Mouse (Mus musculus): ENCODE data around the gene Pdcl3. TPM values are rescaled to one million over a fixed set of nuclear protein-coding genes. Genes with fewer than 3 reads are reported as not detected.
A peak's percentile ranks its signal among the peaks of the same experiment; 100 is the strongest.

Gene Pdcl3
- polyA plus RNA-seq, 1 experiment from 2014 or later: 143 TPM

- ATAC-seq (ENCODE audit: low FRiP score, low TSS enrichment) (peak; percentile 43), DNase-seq (peak; percentile 93)
- no peaks in the 10 kb centered on the region for H3K9me3 ChIP-seq (ENCODE audit: control insufficient read depth, low read length)
- no peaks in the 10 kb centered on the region for H3K36me3 ChIP-seq (ENCODE audit: control insufficient read depth, insufficient read depth, low read length)
- no peaks in the 10 kb centered on the region for H3K27me3 ChIP-seq (ENCODE audit: control insufficient read depth, insufficient read depth, low read length)
- H3K27ac ChIP-seq (replicated peaks; ENCODE audit: low read depth, low read length): no peak overlapping the region
- H3K4me3 ChIP-seq (replicated peaks; ENCODE audit: low read depth, low read length): no peak overlapping the region
- WGBS: 27% methylated on average over 12 of the region's 12 CpGs
- H3K4me2 ChIP-seq (ENCODE audit: low read length): no peak overlapping the region
- no peak overlapping the region for H3K9ac ChIP-seq (replicated peaks; ENCODE audit: low read length)
- H3K4me1 ChIP-seq (ENCODE audit: control insufficient read depth, insufficient read depth, low read length): no peaks in the 10 kb centered on the region
Measured at GRCm38 (mm10) chr1:39010583-39011021, 25.2 kb downstream of the Pdcl3 start.

GRCm38 (mm10) chr1:39012576-39012975 is 27.2 kb downstream of the Pdcl3 start:
- Histone ChIP-seq H3K27ac (replicated peaks; ENCODE audit: low read depth, low read length) (no peak overlapping the region), H3K9ac (replicated peaks; ENCODE audit: low read length) (no peak overlapping the region), H3K27me3 (ENCODE audit: control insufficient read depth, insufficient read depth, low read length) (no peaks in the 10 kb centered on the region), H3K4me1 (ENCODE audit: control insufficient read depth, insufficient read depth, low read length) (no peaks in the 10 kb centered on the region), H3K4me2 (ENCODE audit: low read length) (no peak overlapping the region), H3K9me3 (ENCODE audit: control insufficient read depth, low read length) (no peaks in the 10 kb centered on the region), H3K4me3 (replicated peaks; ENCODE audit: low read depth, low read length) (no peak overlapping the region), H3K36me3 (ENCODE audit: control insufficient read depth, insufficient read depth, low read length) (no peaks in the 10 kb centered on the region)
- no peak for ATAC-seq (ENCODE audit: low FRiP score, low TSS enrichment)
- no peak for DNase-seq
- 84% methylated on average over 13 of the region's 13 CpGs for WGBS

GRCm38 (mm10) chr1:39013843-39014242 is 28.4 kb downstream of the Pdcl3 start:
- Histone ChIP-seq H3K36me3 (ENCODE audit: control insufficient read depth, insufficient read depth, low read length) (no peaks in the 10 kb centered on the region), H3K4me3 (replicated peaks; ENCODE audit: low read depth, low read length) (no peak overlapping the region), H3K4me1 (ENCODE audit: control insufficient read depth, insufficient read depth, low read length) (no peaks in the 10 kb centered on the region), H3K27me3 (ENCODE audit: control insufficient read depth, insufficient read depth, low read length) (no peaks in the 10 kb centered on the region), H3K9me3 (ENCODE audit: control insufficient read depth, low read length) (no peaks in the 10 kb centered on the region), H3K4me2 (ENCODE audit: low read length) (no peak overlapping the region), H3K9ac (replicated peaks; ENCODE audit: low read length) (no peak overlapping the region), H3K27ac (replicated peaks; ENCODE audit: low read depth, low read length) (no peak overlapping the region)
- WGBS: 88% methylated on average over 6 of the region's 6 CpGs
- no peak for ATAC-seq (ENCODE audit: low FRiP score, low TSS enrichment)
- DNase-seq: no peak

GRCm38 (mm10) chr1:39015529-39015928 is 30.1 kb downstream of the Pdcl3 start:
- no peak for DNase-seq
- WGBS: 93% methylated on average over 10 of the region's 10 CpGs
- H3K27ac ChIP-seq (replicated peaks; ENCODE audit: low read depth, low read length): no peak overlapping the region
- H3K4me1 ChIP-seq (ENCODE audit: control insufficient read depth, insufficient read depth, low read length): no peaks in the 10 kb centered on the region
- H3K27me3 ChIP-seq (ENCODE audit: control insufficient read depth, insufficient read depth, low read length): no peaks in the 10 kb centered on the region
- H3K36me3 ChIP-seq (ENCODE audit: control insufficient read depth, insufficient read depth, low read length): no peaks in the 10 kb centered on the region
- no peaks in the 10 kb centered on the region for H3K9me3 ChIP-seq (ENCODE audit: control insufficient read depth, low read length)
- no peak overlapping the region for H3K9ac ChIP-seq (replicated peaks; ENCODE audit: low read length)
- no peak overlapping the region for H3K4me3 ChIP-seq (replicated peaks; ENCODE audit: low read depth, low read length)
- no peak for ATAC-seq (ENCODE audit: low FRiP score, low TSS enrichment)
- H3K4me2 ChIP-seq (ENCODE audit: low read length): no peak overlapping the region

- 80% methylated on average over 4 of the region's 4 CpGs for WGBS
- Histone ChIP-seq H3K9me3 (ENCODE audit: control insufficient read depth, low read length) (no peaks in the 10 kb centered on the region), H3K27me3 (ENCODE audit: control insufficient read depth, insufficient read depth, low read length) (no peaks in the 10 kb centered on the region), H3K36me3 (ENCODE audit: control insufficient read depth, insufficient read depth, low read length) (no peaks in the 10 kb centered on the region), H3K4me2 (ENCODE audit: low read length) (no peak overlapping the region), H3K4me1 (ENCODE audit: control insufficient read depth, insufficient read depth, low read length) (no peaks in the 10 kb centered on the region), H3K4me3 (replicated peaks; ENCODE audit: low read depth, low read length) (no peak overlapping the region), H3K27ac (replicated peaks; ENCODE audit: low read depth, low read length) (no peak overlapping the region), H3K9ac (replicated peaks; ENCODE audit: low read length) (no peak overlapping the region)
- no peak for ATAC-seq (ENCODE audit: low FRiP score, low TSS enrichment)
- DNase-seq: no peak
Measured at GRCm38 (mm10) chr1:39017871-39018270, 32.5 kb downstream of the Pdcl3 start.

GRCm38 (mm10) chr1:39025142-39025541 is 39.7 kb downstream of the Pdcl3 start:
- no peaks in the 10 kb centered on the region for H3K36me3 ChIP-seq (ENCODE audit: control insufficient read depth, insufficient read depth, low read length)
- 8% methylated on average over 7 of the region's 7 CpGs for WGBS
- H3K4me1 ChIP-seq (ENCODE audit: control insufficient read depth, insufficient read depth, low read length): peaks cover 11% of the 10 kb centered on the region; the same call in 1 of the 2 replicates
- H3K4me2 ChIP-seq (ENCODE audit: low read length): peak overlapping the region; percentile 24
- no peaks in the 10 kb centered on the region for H3K27me3 ChIP-seq (ENCODE audit: control insufficient read depth, insufficient read depth, low read length)
- ATAC-seq (ENCODE audit: low FRiP score, low TSS enrichment) (no peak; the same call in 1 of the 2 replicates), DNase-seq (peak; percentile 42)
- no peaks in the 10 kb centered on the region for H3K9me3 ChIP-seq (ENCODE audit: control insufficient read depth, low read length)
- H3K9ac ChIP-seq (replicated peaks; ENCODE audit: low read length): no peak overlapping the region; the same call in 1 of the 2 replicates
- no peak overlapping the region for H3K4me3 ChIP-seq (replicated peaks; ENCODE audit: low read depth, low read length)
- H3K27ac ChIP-seq (replicated peaks; ENCODE audit: low read depth, low read length): no peak overlapping the region

- no peak for ATAC-seq (ENCODE audit: low FRiP score, low TSS enrichment)
- H3K27ac ChIP-seq (replicated peaks; ENCODE audit: low read depth, low read length): no peak overlapping the region
Measured at GRCm38 (mm10) chr1:39025840-39026239, 40.4 kb downstream of the Pdcl3 start.

GRCm38 (mm10) chr1:39029176-39029575 is 43.8 kb downstream of the Pdcl3 start:
- peak; percentile 37 for DNase-seq
- peaks cover 11% of the 10 kb centered on the region; the same call in 1 of the 2 replicates for H3K4me1 ChIP-seq (ENCODE audit: control insufficient read depth, insufficient read depth, low read length)
- H3K9me3 ChIP-seq (ENCODE audit: control insufficient read depth, low read length): no peaks in the 10 kb centered on the region
- H3K9ac ChIP-seq (replicated peaks; ENCODE audit: low read length): no peak overlapping the region
- WGBS: 87% methylated on average over 7 of the region's 7 CpGs
- H3K27me3 ChIP-seq (ENCODE audit: control insufficient read depth, insufficient read depth, low read length): no peaks in the 10 kb centered on the region
- no peak overlapping the region for H3K4me3 ChIP-seq (replicated peaks; ENCODE audit: low read depth, low read length)
- ATAC-seq (ENCODE audit: low FRiP score, low TSS enrichment): no peak
- no peak overlapping the region for H3K27ac ChIP-seq (replicated peaks; ENCODE audit: low read depth, low read length)
- H3K36me3 ChIP-seq (ENCODE audit: control insufficient read depth, insufficient read depth, low read length): no peaks in the 10 kb centered on the region
- no peak overlapping the region for H3K4me2 ChIP-seq (ENCODE audit: low read length)

More at GRCm38 (mm10) chr1:39025840-39026239, 40.4 kb downstream of the Pdcl3 start:
- Histone ChIP-seq H3K27me3 (ENCODE audit: control insufficient read depth, insufficient read depth, low read length) (no peaks in the 10 kb centered on the region), H3K9ac (replicated peaks; ENCODE audit: low read length) (no peak overlapping the region), H3K4me2 (ENCODE audit: low read length) (no peak overlapping the region), H3K9me3 (ENCODE audit: control insufficient read depth, low read length) (no peaks in the 10 kb centered on the region), H3K36me3 (ENCODE audit: control insufficient read depth, insufficient read depth, low read length) (no peaks in the 10 kb centered on the region), H3K4me1 (ENCODE audit: control insufficient read depth, insufficient read depth, low read length) (peaks cover 11% of the 10 kb centered on the region; the same call in 1 of the 2 replicates), H3K4me3 (replicated peaks; ENCODE audit: low read depth, low read length) (no peak overlapping the region)
- no peak for DNase-seq
- WGBS: 92% methylated on average over 1 of the region's 1 CpGs

- DNase-seq (peak; percentile 28), ATAC-seq (ENCODE audit: low FRiP score, low TSS enrichment) (no peak)
- Histone ChIP-seq H3K27me3 (ENCODE audit: control insufficient read depth, insufficient read depth, low read length) (no peaks in the 10 kb centered on the region), H3K27ac (replicated peaks; ENCODE audit: low read depth, low read length) (no peak overlapping the region), H3K9me3 (ENCODE audit: control insufficient read depth, low read length) (no peaks in the 10 kb centered on the region), H3K4me3 (replicated peaks; ENCODE audit: low read depth, low read length) (no peak overlapping the region), H3K4me2 (ENCODE audit: low read length) (peak overlapping the region; percentile 40), H3K36me3 (ENCODE audit: control insufficient read depth, insufficient read depth, low read length) (no peaks in the 10 kb centered on the region), H3K4me1 (ENCODE audit: control insufficient read depth, insufficient read depth, low read length) (peaks cover 6% of the 10 kb centered on the region; the same call in 1 of the 2 replicates), H3K9ac (replicated peaks; ENCODE audit: low read length) (no peak overlapping the region)
- WGBS: 8% methylated on average over 7 of the region's 7 CpGs
Measured at GRCm38 (mm10) chr1:39030108-39030507, 44.7 kb downstream of the Pdcl3 start.
